Mouse (Mus musculus) forebrain, embryonic 10.5 days (tissue): ENCODE results near the gene Phrf1. TPM values are rescaled to one million over a fixed set of nuclear protein-coding genes. Genes with fewer than 3 reads are reported as not detected.
A peak's percentile ranks its signal among the peaks of the same experiment; 100 is the strongest.
"Not testable (repeated sequence)": the region's sequence is repeated elsewhere in the genome, so short reads cannot be mapped to it uniquely, and the experiment has no call there.

ENCODE experiments used
- DNase-seq: peaks from one replicate; pipeline ENCODE4 v3.0.0-alpha.2; 2017; ENCODE audit warnings: low spot score; ENCODE audit errors: extremely low spot score
- H3K27ac ChIP-seq: fragments of 300-500 bp; sonication (generic); 2 replicates; pipeline ENCODE4 v1.5.1; 2016; ENCODE audit warnings: mild to moderate bottlenecking
- H3K27me3 ChIP-seq: fragments of 300-500 bp; sonication (generic); 2 replicates; pipeline ENCODE4 v1.6.1; 2016; ENCODE audit warnings: mild to moderate bottlenecking; ENCODE audit not compliant: poor library complexity, severe bottlenecking
- H3K36me3 ChIP-seq: fragments of 300-500 bp; sonication (generic); replicated peaks from 2 replicates; pipeline ENCODE4 v1.6.1; 2016; ENCODE audit warnings: mild to moderate bottlenecking, moderate library complexity
- H3K4me1 ChIP-seq: fragments of 300-500 bp; sonication (generic); 2 replicates; pipeline ENCODE4 v1.6.1; 2016
- H3K4me3 ChIP-seq: fragments of 300-500 bp; sonication (generic); 2 replicates; pipeline ENCODE4 v1.5.1; 2016; ENCODE audit warnings: mild to moderate bottlenecking, moderate library complexity
- H3K9me3 ChIP-seq: fragments of 300-500 bp; sonication (generic); 2 replicates; pipeline ENCODE4 v1.6.1; 2016; ENCODE audit warnings: mild to moderate bottlenecking, moderate library complexity
- WGBS: fragments of 180-500 bp; shearing (Covaris S2); methylation state at CpG from one replicate; pipeline ENCODE4 v1.1.7; 2016; 5-methylcytosine and 5-hydroxymethylcytosine counted together
- polyA plus RNA-seq: library from polyadenylated mRNA; unstranded; fragments of >200 nt; fragmentation: Nextera tagmentation; extraction: Ambion mirVana; gene quantifications from 2 replicates; pipeline ENCODE4 v1.2.1, GENCODE M21; 2016

Phrf1 gene
- polyA plus RNA-seq, 1 experiment from 2014 or later, result 121 TPM

DNA sequence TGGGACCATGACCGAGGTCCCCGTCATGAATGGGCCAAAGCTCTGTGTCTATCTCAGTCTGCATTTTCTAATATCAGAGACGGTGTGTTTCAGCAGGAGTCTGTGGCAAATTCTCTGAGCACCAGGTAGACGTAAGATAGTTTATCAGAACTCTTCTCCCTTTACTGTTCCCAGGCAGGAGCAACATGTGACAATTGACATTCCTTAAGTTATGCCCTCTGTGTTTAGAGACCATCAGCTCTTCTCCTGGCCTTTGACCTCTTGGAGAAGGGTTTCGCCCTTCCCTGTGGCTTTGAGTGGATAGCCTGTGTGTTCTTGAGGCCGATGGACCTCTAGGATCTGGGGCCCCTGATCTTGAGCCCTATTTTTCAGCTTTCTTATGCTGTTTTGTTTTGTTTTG is 1.1 kb downstream of the Phrf1 start:
- no peak for DNase-seq
- Histone ChIP-seq H3K9me3 (no peaks in the 10 kb centered on the region), H3K36me3 (peaks cover 47% of the 10 kb centered on the region), H3K27ac (peak overlapping the region; percentile 98), H3K27me3 (no peaks in the 10 kb centered on the region), H3K4me3 (peak overlapping the region; percentile 100), H3K4me1 (peaks cover 23% of the 10 kb centered on the region)
- WGBS, result 66% methylated on average over 6 of the region's 6 CpGs

DNA sequence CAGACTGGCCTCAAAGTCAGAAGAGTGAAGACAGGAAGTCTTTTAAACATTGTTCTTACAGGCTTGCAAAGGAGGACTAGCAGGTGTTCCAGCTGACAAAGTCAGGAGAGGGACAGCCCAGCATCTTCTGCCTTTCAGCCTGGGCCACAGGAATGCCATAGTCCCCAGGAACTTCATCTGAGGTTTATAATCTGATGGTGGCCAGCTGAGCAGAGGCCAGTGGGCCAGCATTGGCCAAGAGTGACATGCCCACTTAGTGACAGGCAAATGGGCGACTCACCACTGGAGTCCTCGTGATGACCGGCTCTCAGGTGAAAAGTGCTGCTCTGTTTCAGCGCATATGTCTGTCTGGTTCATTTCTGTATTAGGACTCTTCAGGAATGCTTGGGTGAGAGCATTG is 2.0 kb downstream of the Phrf1 start:
- peaks cover 55% of the 10 kb centered on the region for H3K36me3 ChIP-seq

GRCm38 (mm10) chr7:141231111-141231510 is 2.5 kb downstream of the Phrf1 start:
- 92% methylated on average over 3 of the region's 3 CpGs for WGBS
- H3K4me3 ChIP-seq, result no peak overlapping the region
- DNase-seq, result no peak
- no peaks in the 10 kb centered on the region for H3K9me3 ChIP-seq
- H3K4me1 ChIP-seq, result peaks cover 23% of the 10 kb centered on the region
- no peak overlapping the region for H3K27ac ChIP-seq
- peaks cover 61% of the 10 kb centered on the region for H3K36me3 ChIP-seq
- no peaks in the 10 kb centered on the region for H3K27me3 ChIP-seq

More for the DNA sequence above, 2.0 kb downstream of the Phrf1 start:
- no peak for DNase-seq
- H3K4me1 ChIP-seq, result peaks cover 23% of the 10 kb centered on the region
- H3K27ac ChIP-seq, result no peak overlapping the region
- no peaks in the 10 kb centered on the region for H3K9me3 ChIP-seq
- 90% methylated on average over 4 of the region's 4 CpGs for WGBS
- H3K4me3 ChIP-seq, result peak overlapping the region; percentile 100
- H3K27me3 ChIP-seq, result no peaks in the 10 kb centered on the region

DNA sequence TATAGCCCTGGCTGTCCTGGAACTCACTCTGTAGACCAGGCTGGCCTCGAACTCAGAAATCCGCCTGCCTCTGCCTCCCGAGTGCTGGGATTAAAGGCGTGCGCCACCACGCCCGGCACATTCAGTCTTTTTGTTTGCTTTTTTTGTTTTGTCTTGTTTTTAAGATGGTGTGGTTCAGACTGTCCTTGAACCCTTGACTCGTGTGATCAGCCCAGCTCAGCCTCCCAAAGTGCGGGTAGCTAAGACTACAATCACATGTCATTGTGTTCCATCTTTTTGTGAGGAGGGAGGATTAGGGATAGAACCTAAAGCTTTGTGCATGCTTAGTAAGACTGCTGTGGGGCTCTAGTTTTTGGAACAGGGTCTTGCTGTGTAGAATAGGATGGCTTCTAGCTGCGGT is 3.0 kb downstream of the Phrf1 start:
- Histone ChIP-seq H3K27me3 (no peaks in the 10 kb centered on the region), H3K27ac (no peak overlapping the region), H3K9me3 (no peaks in the 10 kb centered on the region), H3K4me3 (no peak overlapping the region), H3K4me1 (peaks cover 23% of the 10 kb centered on the region), H3K36me3 (peaks cover 65% of the 10 kb centered on the region)
- 89% methylated on average over 10 of the region's 10 CpGs for WGBS
- DNase-seq, result no peak

GRCm38 (mm10) chr7:141250486-141250885 is 21.9 kb downstream of the Phrf1 start:
- not testable (repeated sequence) for H3K27me3 ChIP-seq, DNase-seq, H3K27ac ChIP-seq, H3K4me1 ChIP-seq, H3K4me3 ChIP-seq, H3K9me3 ChIP-seq
- H3K36me3 ChIP-seq, result peaks cover 98% of the 10 kb centered on the region
- 95% methylated on average over 4 of the region's 4 CpGs for WGBS

GRCm38 (mm10) chr7:141256159-141256558 is 27.6 kb downstream of the Phrf1 start:
- no peak overlapping the region for H3K27ac ChIP-seq
- no peaks in the 10 kb centered on the region for H3K4me1 ChIP-seq
- 96% methylated on average over 10 of the region's 10 CpGs for WGBS
- no peak for DNase-seq
- H3K36me3 ChIP-seq, result peaks cover 98% of the 10 kb centered on the region
- no peaks in the 10 kb centered on the region for H3K9me3 ChIP-seq
- no peaks in the 10 kb centered on the region for H3K27me3 ChIP-seq
- H3K4me3 ChIP-seq, result no peak overlapping the region

- 96% methylated on average over 3 of the region's 3 CpGs for WGBS
- peaks cover 83% of the 10 kb centered on the region for H3K36me3 ChIP-seq
Measured at GRCm38 (mm10) chr7:141261480-141261879, 32.9 kb downstream of the Phrf1 start.

DNA sequence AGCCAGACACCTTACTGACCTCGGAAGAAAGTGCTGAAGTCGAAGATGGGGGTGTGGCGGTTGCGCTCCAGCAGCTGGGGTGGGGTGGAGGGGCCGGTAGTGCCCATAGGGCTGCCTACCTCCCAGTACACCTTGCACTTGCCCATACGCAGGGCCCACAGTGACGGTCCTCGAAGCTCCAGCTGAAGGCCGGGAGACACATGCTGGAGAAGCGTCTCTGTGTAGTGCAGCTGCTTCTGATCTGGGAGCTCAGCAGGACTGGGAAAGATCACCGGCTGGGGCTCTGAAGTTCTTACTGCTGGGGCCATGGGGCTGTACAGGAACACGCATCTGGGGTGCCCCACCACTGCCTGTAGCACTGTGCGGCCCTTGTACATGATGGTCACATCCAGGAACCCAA is 35.1 kb downstream of the Phrf1 start:
- DNase-seq, result no peak
- Histone ChIP-seq H3K9me3 (no peaks in the 10 kb centered on the region), H3K4me3 (no peak overlapping the region), H3K4me1 (peaks cover 22% of the 10 kb centered on the region), H3K27me3 (peaks cover 7% of the 10 kb centered on the region; the same call in 1 of the 2 replicates), H3K27ac (no peak overlapping the region), H3K36me3 (peaks cover 62% of the 10 kb centered on the region)
- 92% methylated on average over 13 of the region's 13 CpGs for WGBS

More at GRCm38 (mm10) chr7:141261480-141261879, 32.9 kb downstream of the Phrf1 start:
- no peak for DNase-seq
- Histone ChIP-seq H3K9me3 (no peaks in the 10 kb centered on the region), H3K27me3 (peaks cover 5% of the 10 kb centered on the region; the same call in 1 of the 2 replicates), H3K27ac (no peak overlapping the region; the same call in 1 of the 2 replicates), H3K4me1 (peaks cover 20% of the 10 kb centered on the region), H3K4me3 (no peak overlapping the region)

DNA sequence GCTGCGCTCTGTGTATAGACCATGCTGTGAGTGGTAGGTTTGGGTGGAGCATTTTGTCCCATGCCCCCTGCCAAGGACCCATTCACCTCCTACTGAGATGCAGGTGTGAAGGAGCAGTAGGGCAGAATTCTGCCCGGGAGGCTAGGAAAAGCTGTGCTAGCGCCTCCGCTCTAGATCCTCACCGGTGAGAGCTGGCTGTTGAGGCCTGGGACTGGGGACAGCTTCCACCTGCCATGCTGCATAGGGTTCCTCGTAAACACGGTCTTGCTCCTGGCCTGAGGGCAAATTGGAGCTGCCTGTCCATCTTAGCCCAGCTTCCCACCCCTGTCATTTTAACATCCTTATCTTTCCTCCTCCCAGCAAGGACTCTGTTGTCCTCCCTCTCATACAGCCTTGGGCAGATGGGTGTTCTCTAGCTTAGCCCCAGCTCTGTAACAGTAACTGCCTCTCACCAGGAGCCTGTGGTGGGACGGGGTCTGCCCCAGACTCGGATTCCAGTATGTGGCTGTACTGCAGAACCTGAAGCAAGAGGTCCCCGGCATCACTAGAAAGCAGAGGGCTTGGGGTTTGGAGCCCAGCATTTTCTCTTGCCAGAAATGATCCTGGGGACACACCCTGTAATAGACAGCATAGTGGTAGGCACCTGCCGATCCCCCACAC is 35.6 kb downstream of the Phrf1 start:
- H3K27ac ChIP-seq, result no peak overlapping the region
- peaks cover 56% of the 10 kb centered on the region for H3K36me3 ChIP-seq
- 80% methylated on average over 11 of the region's 11 CpGs for WGBS
- DNase-seq, result no peak
- H3K27me3 ChIP-seq, result peaks cover 9% of the 10 kb centered on the region
- H3K4me3 ChIP-seq, result no peak overlapping the region
- no peaks in the 10 kb centered on the region for H3K9me3 ChIP-seq
- peaks cover 22% of the 10 kb centered on the region for H3K4me1 ChIP-seq

GRCm38 (mm10) chr7:141264761-141265410 is 36.3 kb downstream of the Phrf1 start:
- 43% methylated on average over 12 of the region's 12 CpGs for WGBS
- no peak for DNase-seq
- peaks cover 11% of the 10 kb centered on the region for H3K27me3 ChIP-seq
- H3K4me3 ChIP-seq, result no peak overlapping the region
- H3K4me1 ChIP-seq, result peaks cover 22% of the 10 kb centered on the region
- 0 out of 2 replicates have a peak overlapping the region, but pooled peaks have one; percentile 20 for H3K27ac ChIP-seq
- H3K9me3 ChIP-seq, result no peaks in the 10 kb centered on the region
- H3K36me3 ChIP-seq, result peaks cover 49% of the 10 kb centered on the region

- H3K9me3 ChIP-seq, result no peaks in the 10 kb centered on the region
- H3K4me3 ChIP-seq, result no peak overlapping the region
- peaks cover 11% of the 10 kb centered on the region for H3K27me3 ChIP-seq
- H3K36me3 ChIP-seq, result peaks cover 44% of the 10 kb centered on the region
- H3K27ac ChIP-seq, result 0 out of 2 replicates have a peak overlapping the region, but pooled peaks have one; percentile 20
- 39% methylated on average over 11 of the region's 11 CpGs for WGBS
- no peak for DNase-seq
- peaks cover 22% of the 10 kb centered on the region for H3K4me1 ChIP-seq
Measured at GRCm38 (mm10) chr7:141265411-141265738, 36.8 kb downstream of the Phrf1 start.

DNA sequence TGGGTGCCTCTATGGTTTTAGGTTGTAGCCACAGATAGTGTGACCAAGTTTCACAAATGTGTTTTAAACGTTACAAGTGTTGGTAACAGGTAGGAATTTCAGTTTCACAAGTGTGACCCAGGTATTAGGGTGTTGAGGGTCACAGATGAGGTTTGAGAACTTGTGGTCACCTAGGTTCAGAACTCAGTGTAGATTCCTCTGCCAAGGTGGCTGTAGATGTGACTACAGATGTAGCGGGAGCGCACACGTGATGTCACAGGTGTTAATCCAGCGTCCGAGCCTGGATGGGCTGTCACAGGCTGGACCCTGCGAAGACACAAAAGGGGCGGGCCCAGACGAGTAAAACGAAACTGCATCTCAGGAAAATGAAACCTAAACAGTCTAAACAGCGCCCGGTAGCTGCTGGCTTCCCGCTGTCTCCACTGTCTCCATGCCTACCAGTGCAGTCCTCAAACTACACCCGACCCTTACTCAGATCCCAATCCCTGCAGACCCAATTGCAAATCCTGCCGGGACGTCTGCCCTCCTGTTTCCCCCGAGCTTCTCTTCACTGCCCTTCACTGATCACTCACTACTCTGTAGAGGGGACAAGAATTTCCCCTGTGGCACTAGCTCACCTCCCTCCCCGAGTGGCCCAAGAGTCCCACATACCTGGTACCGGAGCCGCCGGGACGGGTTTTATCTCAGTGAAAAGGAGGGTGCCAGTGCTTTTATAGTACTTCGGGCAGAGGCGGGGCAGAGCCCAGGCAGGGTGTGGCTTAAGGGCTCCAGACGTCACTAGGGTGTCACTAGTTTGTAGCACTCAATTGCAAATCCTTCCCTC is 37.4 kb downstream of the Phrf1 start, which contains the start of gene Irf7:
Irf7 (minus strand) TSS at position 743 of the 823 bp plus-strand sequence.
- WGBS, result 15% methylated on average over 25 of the region's 25 CpGs
- peaks cover 11% of the 10 kb centered on the region for H3K27me3 ChIP-seq

More for the DNA sequence above, 37.4 kb downstream of the Phrf1 start, which contains the start of gene Irf7:
- peaks cover 39% of the 10 kb centered on the region for H3K36me3 ChIP-seq
- peaks cover 22% of the 10 kb centered on the region for H3K4me1 ChIP-seq
- peak within 1 kb of the TSS; percentile 49 for H3K4me3 ChIP-seq
- 0 out of 2 replicates have a peak within 1 kb of the TSS, but pooled peaks have one; percentile 20 for H3K27ac ChIP-seq
- no peaks in the 10 kb centered on the region for H3K9me3 ChIP-seq
- DNase-seq, result no peak
